11 mouse cellular contexts compared by ENCODE assay signal in genomic region chr13:29049730-29050129, GRCm38 (mm10).
DNase-seq lines count a peak whose midpoint lies in the region; ATAC-seq and TF ChIP-seq lines count a peak whose summit lies in the region.
"Had no signal": no experiment of that assay in that cellular context is flagged by ENCODE, and none has a peak within 500 bp of the region (broad histone marks: within the 10 kb centered on the region; RNA-seq: fewer than 3 reads in every experiment).

No protein-coding gene starts in this region.

- TF ChIP-seq EP300 in heart, adult 2 months (IDR thresholded peaks at IDR 0.05; ENCODE audit: insufficient read depth, low read depth, low read length) = no peak

- no peak for TF ChIP-seq POLR2A in heart, adult 2 months (IDR thresholded peaks at IDR 0.05; ENCODE audit: insufficient read depth, low read depth, low read length)

- no peak for TF ChIP-seq CTCF in heart, adult 2 months (IDR thresholded peaks at IDR 0.05)

- no peak overlapping the region for H3K9ac ChIP-seq in heart, adult 2 months (ENCODE audit: low read depth, low read length)
- no peak overlapping the region for H3K9ac ChIP-seq in midbrain, embryonic 11.5 days (ENCODE audit: low read length)
- H3K9ac ChIP-seq: hindbrain, embryonic 13.5 days; limb, embryonic 15.5 days had no signal

- H3K9me3 ChIP-seq in midbrain, embryonic 11.5 days (ENCODE audit: control insufficient read depth, low read length) = no peaks in the 10 kb centered on the region
- no peaks in the 10 kb centered on the region for H3K9me3 ChIP-seq in midbrain, embryonic 10.5 days (replicated peaks)
- H3K9me3 ChIP-seq: hindbrain, embryonic 13.5 days; limb, embryonic 15.5 days had no signal

- H3K27me3 ChIP-seq in heart, adult 2 months (ENCODE audit: control insufficient read depth, insufficient read depth, low read length) = no peaks in the 10 kb centered on the region
- H3K27me3 ChIP-seq in midbrain, embryonic 11.5 days (ENCODE audit: control insufficient read depth, insufficient read depth, low read length) = no peaks in the 10 kb centered on the region
- H3K27me3 ChIP-seq in midbrain, embryonic 10.5 days (ENCODE audit: low read depth, poor library complexity, severe bottlenecking) = no peaks in the 10 kb centered on the region
- H3K27me3 ChIP-seq: CH12.LX; hindbrain, embryonic 13.5 days; limb, embryonic 15.5 days had no signal

- intact Hi-C loops in heart, adult 2 months (cut with DNase I) = no loop called here

- WGBS in heart, adult 2 months = 45% methylated on average over 4 of the region's 4 CpGs
- 37% methylated on average over 4 of the region's 4 CpGs for WGBS in midbrain, embryonic 11.5 days
- WGBS in midbrain, embryonic 10.5 days = 63% methylated on average over 4 of the region's 4 CpGs

- DNase-seq in heart, postnatal 4 days = peak; percentile 21
- DNase-seq in heart, adult 2 months = no peak
- no peak for DNase-seq in midbrain, embryonic 11.5 days (ENCODE audit: low spot score, missing footprints)
- DNase-seq in midbrain, embryonic 10.5 days (ENCODE audit: low spot score) = no peak
- DNase-seq in embryo, embryonic 11 days = peak; percentile 68
- peak; percentile 35 to 43 for DNase-seq in kidney, postnatal 25 days
- DNase-seq in adrenal gland, adult 18-20 months (ENCODE audit: low spot score in 2 of 2) = no peak
- DNase-seq: gastrocnemius, postnatal 14 days had no signal

- ATAC-seq in midbrain, embryonic 11.5 days (ENCODE audit: low FRiP score) = 0 out of 2 replicates have a peak, but pooled peaks have one; percentile 33

- H3K4me2 ChIP-seq in midbrain, embryonic 11.5 days = no peak overlapping the region
- H3K4me2 ChIP-seq: hindbrain, embryonic 13.5 days; limb, embryonic 15.5 days had no signal

- H3K27ac ChIP-seq in heart, adult 2 months = no peak overlapping the region
- no peak overlapping the region for H3K27ac ChIP-seq in midbrain, embryonic 11.5 days (ENCODE audit: low read depth, low read length)
- H3K27ac ChIP-seq in midbrain, embryonic 10.5 days (replicated peaks) = no peak overlapping the region
- H3K27ac ChIP-seq: hindbrain, embryonic 13.5 days; limb, embryonic 15.5 days had no signal

- no peaks in the 10 kb centered on the region for H3K4me1 ChIP-seq in heart, adult 2 months (ENCODE audit: control insufficient read depth, insufficient read depth, low read length)
- H3K4me1 ChIP-seq in midbrain, embryonic 11.5 days (ENCODE audit: control insufficient read depth, insufficient read depth, low read length) = peaks cover 2% of the 10 kb centered on the region
- peaks cover 8% of the 10 kb centered on the region for H3K4me1 ChIP-seq in midbrain, embryonic 10.5 days
- H3K4me1 ChIP-seq: limb, embryonic 15.5 days had no signal

- H3K36me3 ChIP-seq in heart, adult 2 months (ENCODE audit: control insufficient read depth, insufficient read depth, low read length) = no peaks in the 10 kb centered on the region
- no peaks in the 10 kb centered on the region for H3K36me3 ChIP-seq in midbrain, embryonic 11.5 days (ENCODE audit: control insufficient read depth, insufficient read depth, low read length)
- H3K36me3 ChIP-seq in midbrain, embryonic 10.5 days = no peaks in the 10 kb centered on the region
- H3K36me3 ChIP-seq: hindbrain, embryonic 13.5 days; limb, embryonic 15.5 days had no signal

- H3K4me3 ChIP-seq in heart, adult 2 months = no peak overlapping the region
- H3K4me3 ChIP-seq in midbrain, embryonic 11.5 days (ENCODE audit: low read depth, low read length) = no peak overlapping the region
- no peak overlapping the region for H3K4me3 ChIP-seq in midbrain, embryonic 10.5 days
- H3K4me3 ChIP-seq: hindbrain, embryonic 13.5 days; limb, embryonic 15.5 days had no signal

- no peaks in the 10 kb centered on the region for H3K79me2 ChIP-seq in heart, adult 2 months (replicated peaks; ENCODE audit: control insufficient read depth, insufficient read depth, low read length)

Comparison
In these comparisons a context has a peak if more than half of its experiments do, and no peak if none do; other contexts are left out.
1. DNase-seq: peak in heart, postnatal 4 days (single experiment), embryo, embryonic 11 days (single experiment) and kidney, postnatal 25 days (2 of 2); none in heart, adult 2 months (0 of 2), midbrain, embryonic 11.5 days (single experiment), midbrain, embryonic 10.5 days (single experiment) and adrenal gland, adult 18-20 months (0 of 2).